Mouse (Mus musculus): ENCODE data around the gene Lgals12.

- no peak for TF ChIP-seq CTCF (IDR thresholded peaks at IDR 0.05)
- TF ChIP-seq POLR2A (IDR thresholded peaks at IDR 0.05; ENCODE audit: insufficient read depth, low read depth, low read length), result no peak
Measured at GRCm38 (mm10) chr19:7576180-7576579, 30.8 kb downstream of the Lgals12 start.

Data from heart, adult 2 months (tissue).